Mouse (Mus musculus) thymus, adult 2 months (tissue): ENCODE data around the gene Magea10. TPM values are rescaled to one million over a fixed set of nuclear protein-coding genes. Genes with fewer than 3 reads are reported as not detected.

ENCODE experiments used
- DNase-seq: peaks from one replicate; pipeline ENCODE4 v3.0.0; 2021
- H3K27ac ChIP-seq: fragments of 200-500 bp; 2 replicates; pipeline ENCODE4 v1.5.1; 2012; ENCODE audit warnings: low read length, control low read depth; ENCODE audit not compliant: control insufficient read depth, insufficient read depth
- H3K27me3 ChIP-seq: fragments of 200-500 bp; 2 replicates; pipeline ENCODE4 v1.6.1; 2012; ENCODE audit warnings: mild to moderate bottlenecking, low read length, moderate library complexity, mixed read lengths; ENCODE audit not compliant: control insufficient read depth, insufficient read depth
- H3K36me3 ChIP-seq: fragments of 200-500 bp; 2 replicates; pipeline ENCODE4 v1.6.1; 2012; ENCODE audit warnings: mild to moderate bottlenecking, low read length, moderate library complexity; ENCODE audit not compliant: control insufficient read depth, insufficient read depth
- H3K4me1 ChIP-seq: fragments of 200-500 bp; replicated peaks from 2 replicates; pipeline ENCODE4 v1.6.1; 2012; ENCODE audit warnings: low read length; ENCODE audit not compliant: control insufficient read depth, insufficient read depth
- H3K4me3 ChIP-seq: fragments of 200-500 bp; 2 replicates; pipeline ENCODE4 v1.5.1; 2012; ENCODE audit warnings: mild to moderate bottlenecking, low read length, control low read depth, moderate library complexity; ENCODE audit not compliant: control insufficient read depth, insufficient read depth
- CTCF ChIP-seq: fragments of 200-500 bp; IDR thresholded peaks from 2 replicates; pipeline ENCODE4 v1.5.1; 2012; ENCODE audit warnings: mild to moderate bottlenecking, control low read depth, low read length, moderate library complexity, borderline replicate concordance; ENCODE audit not compliant: control insufficient read depth, poor library complexity, insufficient read depth; ENCODE audit errors: extremely low read depth
- POLR2A ChIP-seq: fragments of 200-500 bp; IDR thresholded peaks from 2 replicates; pipeline ENCODE4 v1.6.1; 2012; ENCODE audit warnings: mild to moderate bottlenecking, low read length, control low read depth, moderate library complexity; ENCODE audit not compliant: control insufficient read depth, poor library complexity, insufficient read depth; ENCODE audit errors: extremely low read depth
- WGBS: fragments of 180-500 bp; shearing (Covaris S2); methylation state at CpG from one replicate; pipeline ENCODE4 v1.1.7; 2018; 5-methylcytosine and 5-hydroxymethylcytosine counted together
- polyA plus RNA-seq: library from polyadenylated mRNA; depleted of rRNA; stranded (reverse); fragments of >200 nt; gene quantifications from 2 replicates; pipeline ENCODE4 v1.2.3, GENCODE M21; 2012; rRNA removed

Gene Magea10
- not detected in 2 replicates for polyA plus RNA-seq

GRCm38 (mm10) chrX:72386758-72387157, at the start of gene Magea10:
Gene Magea10, minus strand, starts transcription at chrX:72386858.
- Histone ChIP-seq H3K4me3 (no peak within 1 kb of the TSS), H3K27ac (no peak within 1 kb of the TSS), H3K36me3 (no peaks in the 10 kb centered on the region), H3K27me3 (no peaks in the 10 kb centered on the region), H3K4me1 (no peaks in the 10 kb centered on the region)
- 92% methylated on average over 6 of the region's 6 CpGs for WGBS
- DNase-seq = no peak
- no peak for TF ChIP-seq CTCF

GRCm38 (mm10) chrX:72381972-72382371, 4.7 kb downstream of the Magea10 start:
- no peaks in the 10 kb centered on the region for H3K27me3 ChIP-seq
- H3K27ac ChIP-seq = no peak overlapping the region
- WGBS = 89% methylated on average over 1 of the region's 1 CpGs
- no peaks in the 10 kb centered on the region for H3K4me1 ChIP-seq
- no peak overlapping the region for H3K4me3 ChIP-seq
- no peak for TF ChIP-seq CTCF
- no peak for TF ChIP-seq POLR2A
- no peak for DNase-seq
- no peaks in the 10 kb centered on the region for H3K36me3 ChIP-seq

Other genes starting within 250 kb of the Magea10 start
- not detected in 2 replicates for gene Magea4, start 164.8 kb downstream of the Magea10 start, polyA plus RNA-seq
- 0.70 and 0.97 TPM in 2 replicates for gene Gabre, start 112.1 kb downstream of the Magea10 start, polyA plus RNA-seq